8 mouse cellular contexts compared by ENCODE assay signal in the genomic region with DNA sequence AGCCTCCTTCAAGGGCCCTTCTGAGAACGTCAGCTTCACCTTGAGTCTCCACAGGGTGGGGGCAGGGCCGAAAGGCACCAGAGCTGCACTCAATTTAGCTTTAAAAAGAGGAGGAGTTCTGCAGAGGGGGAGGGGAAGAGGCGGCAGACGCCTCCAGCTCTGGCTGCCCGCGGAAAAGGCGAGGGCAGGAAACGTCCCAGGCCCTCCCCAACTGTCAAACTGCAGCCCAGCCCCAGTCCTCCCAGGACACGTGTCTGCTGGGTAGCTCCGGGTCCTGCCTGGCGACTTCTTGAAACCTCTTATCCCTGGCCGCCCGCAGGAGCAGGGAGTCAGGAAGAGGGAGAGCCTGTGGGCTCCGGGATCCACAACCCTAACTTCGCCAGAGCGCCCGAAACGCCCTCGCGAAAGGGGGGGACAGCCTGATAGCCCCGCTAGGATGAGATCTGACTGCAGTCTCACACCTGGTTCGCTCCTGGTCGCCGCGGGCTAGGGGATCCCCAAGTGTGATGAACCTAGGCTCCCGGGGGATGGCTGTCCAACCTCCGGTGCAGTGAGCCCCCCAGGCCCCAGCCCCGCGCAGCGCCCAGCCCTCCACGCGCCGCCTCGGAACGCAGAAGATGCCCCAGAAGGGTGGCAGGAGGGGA. TPM values are rescaled to one million over a fixed set of nuclear protein-coding genes. Genes with fewer than 3 reads are reported as not detected.
DNase-seq lines count a peak whose midpoint lies in the region; ATAC-seq and TF ChIP-seq lines count a peak whose summit lies in the region.

No protein-coding gene starts in this region.

- H3K27ac ChIP-seq in embryonic facial prominence, embryonic 11.5 days (replicated peaks; ENCODE audit: low read depth, low read length) = no peak overlapping the region
- H3K27ac ChIP-seq in intestine, postnatal 0 days (ENCODE audit: low read depth, low read length) = no peak overlapping the region; the same call in 1 of the 2 replicates
- peak overlapping the region; percentile 60 for H3K27ac ChIP-seq in midbrain, embryonic 10.5 days (replicated peaks)

- intact Hi-C loops in left cerebral cortex, postnatal 4 days (cut with DNase I) = loop anchor here (5.0 kb wide), 1 partner anchor 180 kb away; no protein-coding TSS in a partner anchor

- H3K27me3 ChIP-seq in embryonic facial prominence, embryonic 11.5 days (ENCODE audit: control insufficient read depth, insufficient read depth, low read length) = no peaks in the 10 kb centered on the region
- H3K27me3 ChIP-seq in intestine, postnatal 0 days (replicated peaks; ENCODE audit: control insufficient read depth, insufficient read depth, low read length) = peaks cover 6% of the 10 kb centered on the region; the same call in 1 of the 2 replicates
- peaks cover 16% of the 10 kb centered on the region; the same call in 1 of the 2 replicates for H3K27me3 ChIP-seq in midbrain, embryonic 10.5 days (ENCODE audit: low read depth, poor library complexity, severe bottlenecking)

- 0% methylated on average over 35 of the region's 35 CpGs for WGBS in embryonic facial prominence, embryonic 11.5 days
- WGBS in intestine, postnatal 0 days = under 1% methylated on average over 34 of the region's 35 CpGs
- under 1% methylated on average over 35 of the region's 35 CpGs for WGBS in midbrain, embryonic 10.5 days

- H3K9ac ChIP-seq in embryonic facial prominence, embryonic 11.5 days (replicated peaks; ENCODE audit: low read length) = peak overlapping the region; percentile 81
- H3K9ac ChIP-seq in intestine, postnatal 0 days (ENCODE audit: low read depth, low read length) = 0 out of 2 replicates have a peak overlapping the region, but pooled peaks have one; percentile 40

- H3K4me1 ChIP-seq in embryonic facial prominence, embryonic 11.5 days (ENCODE audit: control insufficient read depth, insufficient read depth, low read length) = no peaks in the 10 kb centered on the region
- H3K4me1 ChIP-seq in intestine, postnatal 0 days (replicated peaks; ENCODE audit: control insufficient read depth, insufficient read depth, low read length) = no peaks in the 10 kb centered on the region
- H3K4me1 ChIP-seq in midbrain, embryonic 10.5 days = peaks cover 23% of the 10 kb centered on the region

- peak overlapping the region; percentile 99 for H3K4me2 ChIP-seq in embryonic facial prominence, embryonic 11.5 days (ENCODE audit: low read depth, low read length)
- H3K4me2 ChIP-seq in intestine, postnatal 0 days (replicated peaks; ENCODE audit: low read depth) = peak overlapping the region; percentile 99

- H3K4me3 ChIP-seq in embryonic facial prominence, embryonic 11.5 days (ENCODE audit: low read depth, low read length) = peak overlapping the region; percentile 67
- H3K4me3 ChIP-seq in intestine, postnatal 0 days (ENCODE audit: low read depth, low read length) = peak overlapping the region; percentile 57
- peak overlapping the region; percentile 74 for H3K4me3 ChIP-seq in midbrain, embryonic 10.5 days

- DNase-seq in adrenal gland, postnatal 36 days = peak; percentile 73 to 83
- peak; percentile 77 for DNase-seq in embryonic facial prominence, embryonic 11.5 days (ENCODE audit: low spot score)
- DNase-seq in heart, adult 18-20 months = peak; percentile 80 to 84
- DNase-seq in left cerebral cortex, postnatal 4 days = peak; percentile 28
- peak; percentile 70 for DNase-seq in midbrain, embryonic 10.5 days (ENCODE audit: low spot score)
- DNase-seq in spleen, adult 12 weeks (ENCODE audit: low spot score) = peak; percentile 14
- DNase-seq in adipocyte (ENCODE audit: low spot score) = no peak

- no peaks in the 10 kb centered on the region for H3K36me3 ChIP-seq in embryonic facial prominence, embryonic 11.5 days (replicated peaks; ENCODE audit: control insufficient read depth, insufficient read depth, low read depth, low read length)
- no peaks in the 10 kb centered on the region for H3K36me3 ChIP-seq in intestine, postnatal 0 days (ENCODE audit: control insufficient read depth, insufficient read depth)
- H3K36me3 ChIP-seq in midbrain, embryonic 10.5 days = peaks cover 8% of the 10 kb centered on the region

- peak; percentile 66 for ATAC-seq in embryonic facial prominence, embryonic 11.5 days (replicated peaks; ENCODE audit: insufficient number of reproducible peaks, low FRiP score, low TSS enrichment, low read depth)
- ATAC-seq in intestine, postnatal 0 days = peak; percentile 68; the same call in 1 of the 2 replicates

- H3K9me3 ChIP-seq in embryonic facial prominence, embryonic 11.5 days (replicated peaks; ENCODE audit: control insufficient read depth, low read length) = no peaks in the 10 kb centered on the region
- peaks cover 3% of the 10 kb centered on the region; the same call in 1 of the 2 replicates for H3K9me3 ChIP-seq in intestine, postnatal 0 days (ENCODE audit: control insufficient read depth)
- H3K9me3 ChIP-seq in midbrain, embryonic 10.5 days (replicated peaks) = peaks cover 7% of the 10 kb centered on the region

- no peak for TF ChIP-seq CTCF in intestine, postnatal 0 days (IDR thresholded peaks at IDR 0.05; ENCODE audit: low read depth)

RNA-seq across cellular contexts. Expression of a gene that starts 0.9 kb away (rescaled TPM):
- total RNA-seq in adrenal gland, postnatal 36 days (2021) = 1 to 10 TPM; 5.2 to 5.6 TPM
- polyA plus RNA-seq in embryonic facial prominence, embryonic 11.5 days (2014; fragmentation: Nextera tagmentation; extraction: Ambion mirVana) = 5.7 and 6.1 TPM in 2 replicates
- total RNA-seq in heart, adult 18-20 months (2021) = 1 to 10 TPM; 3.5 to 4.4 TPM
- polyA plus RNA-seq in intestine, postnatal 0 days (2015; fragmentation: Nextera tagmentation; extraction: Ambion mirVana) = 0.72 and 0.82 TPM in 2 replicates
- total RNA-seq in left cerebral cortex, postnatal 4 days (2021) = 10 to 100 TPM; 63.6 to 71.7 TPM
- 4.2 and 5.1 TPM in 2 replicates for polyA plus RNA-seq in midbrain, embryonic 10.5 days (2016; fragmentation: Nextera tagmentation; extraction: Ambion mirVana)

Comparison
In these comparisons a context has a peak if more than half of its experiments do, and no peak if none do; other contexts are left out.
1. RNA of a gene that starts 0.9 kb away (total RNA-seq): 63.6 to 71.7 TPM in left cerebral cortex, postnatal 4 days; 5.2 to 5.6 TPM in adrenal gland, postnatal 36 days and 3.5 to 4.4 TPM in heart, adult 18-20 months; every median in the first group is over 4 times any median in the second.
2. Peak in every context shown above with its lines, with median percentiles within 50 percentile points of each other: H3K4me3 ChIP-seq.